Mouse (Mus musculus) naive thymus-derived CD4-positive, alpha-beta T cell, adult 5 months (primary cell): ENCODE results near the gene Ubr4. TPM values are rescaled to one million over a fixed set of nuclear protein-coding genes. Genes with fewer than 3 reads are reported as not detected.

Experiments
- polyA plus RNA-seq: library from polyadenylated mRNA; unstranded; fragments of 100-300 nt; shearing (Covaris generic); gene quantifications from one replicate; pipeline ENCODE4 v1.2.1, GENCODE M21; 2017

Ubr4 gene
- 79.3 TPM for polyA plus RNA-seq

DNA sequence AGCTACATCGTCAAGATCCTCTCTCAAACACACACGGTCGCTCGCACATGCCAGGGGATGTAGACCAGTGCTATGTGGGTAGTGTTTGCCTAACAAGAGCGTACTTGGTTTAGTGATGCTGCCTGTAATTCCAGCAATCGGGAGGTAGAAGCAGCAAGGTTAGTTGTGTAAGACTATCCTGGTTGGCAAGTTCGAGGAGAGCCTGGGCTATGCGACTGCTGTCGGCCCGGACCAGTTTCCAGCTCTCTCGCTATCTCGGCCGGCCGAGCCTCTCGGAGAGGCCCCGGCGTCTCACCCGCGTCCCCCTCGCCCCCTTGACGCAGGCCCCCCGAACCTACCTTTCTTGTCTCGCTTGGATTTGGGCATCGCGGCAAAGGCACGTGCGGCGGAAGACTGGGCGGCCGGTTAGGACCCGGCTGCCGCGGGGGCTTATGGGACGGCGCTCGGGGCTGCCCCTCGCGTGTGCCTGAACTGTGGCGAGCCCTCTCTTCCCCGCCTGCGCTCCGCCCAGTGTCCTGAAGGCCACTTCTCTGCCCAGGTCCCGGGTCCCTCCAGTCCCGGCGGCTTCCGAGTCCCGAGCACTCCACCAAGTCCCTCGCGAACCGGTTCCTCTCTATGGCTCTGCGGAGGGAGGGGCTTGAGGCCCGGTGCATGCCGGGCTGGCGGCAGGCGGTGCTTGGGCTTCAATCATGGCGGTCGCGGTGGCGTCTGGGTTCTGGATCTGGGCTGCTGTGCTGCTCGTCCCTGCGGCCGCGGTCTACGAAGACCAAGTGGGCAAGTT lies at the start of gene Ubr4, which contains the start of the genes Mrto4 and Emc1:
Ubr4 (plus strand) TSS at position 679 of the 781 bp plus-strand sequence.
Mrto4 (minus strand) TSS at position 646 of the 781 bp plus-strand sequence.
Emc1 (plus strand) TSS at position 657 of the 781 bp plus-strand sequence.

DNA sequence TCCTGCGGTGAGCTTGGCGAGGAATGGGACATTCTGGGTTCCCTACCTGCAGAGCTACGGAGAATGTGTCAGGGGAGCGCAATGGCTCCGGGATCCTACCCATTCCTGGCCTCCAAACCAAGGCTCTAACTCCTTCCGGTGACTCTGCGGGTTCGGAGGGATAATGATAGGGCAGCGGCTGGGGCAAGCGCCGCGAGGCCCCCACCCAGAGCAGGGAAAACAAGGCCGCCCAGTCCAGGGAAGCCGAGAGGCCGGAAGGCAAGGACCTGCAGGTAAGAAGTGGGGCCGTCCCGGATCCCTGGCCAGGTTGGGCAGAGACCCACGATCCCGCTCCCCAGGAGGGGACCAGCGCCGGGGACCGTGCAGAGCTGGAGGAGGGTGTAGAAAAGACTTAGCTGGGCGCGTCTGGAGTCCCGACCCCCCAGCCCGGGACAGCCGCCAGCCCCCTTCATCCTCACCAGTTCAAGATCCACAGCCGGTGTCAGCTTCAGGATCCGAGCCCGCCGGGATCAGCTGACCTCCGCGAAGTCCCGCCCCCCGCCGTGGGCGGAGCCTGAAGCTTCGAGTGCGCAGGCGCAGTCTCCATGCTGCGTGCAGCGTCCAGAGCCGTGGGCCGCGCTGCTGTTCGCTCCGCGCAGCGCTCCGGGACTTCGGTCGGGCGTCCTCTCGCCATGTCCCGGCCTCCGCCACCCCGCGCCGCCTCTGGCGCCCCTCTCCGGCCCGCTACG lies 42.1 kb upstream of the Ubr4 start, which contains the start of the genes Pqlc2 and Akr7a5:
Pqlc2 (minus strand) TSS at position 538 of the 728 bp plus-strand sequence.
Akr7a5 (plus strand) TSS at position 574 of the 728 bp plus-strand sequence.

DNA sequence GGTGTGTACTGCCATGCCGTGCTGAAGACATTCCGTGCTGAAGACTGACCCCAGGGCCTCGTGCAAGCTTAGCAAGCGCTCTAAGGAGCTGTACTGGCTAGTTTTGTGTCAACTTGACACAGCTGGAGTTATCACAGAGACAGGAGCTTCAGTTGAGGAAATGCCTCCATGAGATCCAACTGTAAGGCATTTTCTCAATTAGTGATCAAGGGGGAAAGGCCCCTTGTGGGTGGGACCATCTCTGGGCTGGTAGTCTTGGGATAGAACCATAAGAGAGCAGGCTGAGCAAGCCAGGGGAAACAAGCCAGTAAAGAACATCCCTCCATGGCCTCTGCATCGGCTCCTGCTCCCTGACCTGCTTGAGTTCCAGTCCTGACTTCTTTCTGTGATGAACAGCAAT lies 177.8 kb downstream of the Ubr4 start, which contains the start of gene Iffo2:
Iffo2 (plus strand) TSS at position 301 of the 400 bp plus-strand sequence.

Other genes starting within 250 kb of the Ubr4 start
- gene Minos1, start 221.5 kb upstream of the Ubr4 start, polyA plus RNA-seq, result 244 TPM
- 460 TPM for gene Capzb, start 159.7 kb upstream of the Ubr4 start, polyA plus RNA-seq
- 7.7 TPM for gene Pqlc2, start 41.9 kb upstream of the Ubr4 start, polyA plus RNA-seq
- 30.2 TPM for gene Akr7a5, start 41.9 kb upstream of the Ubr4 start, polyA plus RNA-seq
- gene Mrto4, start within 50 bp of the Ubr4 start, polyA plus RNA-seq, result 97.4 TPM
- 45.6 TPM for gene Emc1, start within 50 bp of the Ubr4 start, polyA plus RNA-seq
- gene Iffo2, start 177.9 kb downstream of the Ubr4 start, polyA plus RNA-seq, result 4.7 TPM